Mouse (Mus musculus) adrenal gland, adult 8-10 months (tissue): ENCODE measurements at regions not wholly inside any gene's neighbourhood (a gene's known extent, or its start where the extent isn't known, plus 50 kb on each side); places are given as distances from the start of the nearest gene placed in this dataset.
A peak's percentile ranks its signal among the peaks of the same experiment; 100 is the strongest.

ENCODE experiments used
- DNase-seq: peaks from one replicate; pipeline ENCODE4 v3.0.0; 2022

- no peak for DNase-seq
These were observed 315.4 kb downstream of the Cog6 start for GRCm38 (mm10) chr3:52701601-52702000.

GRCm38 (mm10) chr3:52693813-52694212, 323.2 kb downstream of the Cog6 start:
- no peak for DNase-seq

- DNase-seq, result peak; percentile 66
These were observed 331.4 kb downstream of the Cog6 start for GRCm38 (mm10) chr3:52685434-52686181.

- DNase-seq, result no peak
These were observed 336.1 kb downstream of the Cog6 start for GRCm38 (mm10) chr3:52680824-52681388.

- peak; percentile 19 for DNase-seq
These were observed 340.0 kb downstream of the Cog6 start for GRCm38 (mm10) chr3:52676886-52677670.

GRCm38 (mm10) chr3:52670628-52671028, 346.4 kb downstream of the Cog6 start:
- no peak for DNase-seq

GRCm38 (mm10) chr3:52663161-52663602, 353.9 kb downstream of the Cog6 start:
- DNase-seq, result no peak

- DNase-seq, result no peak
These were observed 354.7 kb downstream of the Cog6 start for GRCm38 (mm10) chr3:52662164-52662908.

- DNase-seq, result no peak
These were observed 364.0 kb downstream of the Cog6 start for GRCm38 (mm10) chr3:52653006-52653405.

- DNase-seq, result no peak
These were observed 364.6 kb downstream of the Cog6 start for GRCm38 (mm10) chr3:52652476-52652870.

GRCm38 (mm10) chr3:52651862-52652475, 365.1 kb downstream of the Cog6 start:
- DNase-seq, result no peak

GRCm38 (mm10) chr3:52650071-52650470, 367.0 kb downstream of the Cog6 start:
- no peak for DNase-seq

- DNase-seq, result peak; percentile 43
These were observed 368.1 kb downstream of the Cog6 start for GRCm38 (mm10) chr3:52648836-52649500.

- no peak for DNase-seq
These were observed 369.1 kb downstream of the Cog6 start for GRCm38 (mm10) chr3:52647900-52648299.

GRCm38 (mm10) chr3:52647161-52647692, 369.8 kb downstream of the Cog6 start:
- no peak for DNase-seq

GRCm38 (mm10) chr3:52645156-52645555, 371.9 kb downstream of the Cog6 start:
- DNase-seq, result no peak

- no peak for DNase-seq
These were observed 372.6 kb downstream of the Cog6 start for GRCm38 (mm10) chr3:52644178-52645128.

- DNase-seq, result no peak
These were observed 373.2 kb downstream of the Cog6 start for GRCm38 (mm10) chr3:52643796-52644177.

GRCm38 (mm10) chr3:52643100-52643551, 373.9 kb downstream of the Cog6 start:
- DNase-seq, result no peak
